Mouse (Mus musculus) gastrocnemius, postnatal 25 days (tissue): Measurements from ENCODE around the gene Serinc2. TPM values are rescaled to one million over a fixed set of nuclear protein-coding genes. Genes with fewer than 3 reads are reported as not detected.

ENCODE experiments used
- DNase-seq: peaks from one replicate; pipeline ENCODE4 v3.0.0; 2022
- long read RNA-seq, 2 experiments: library from polyadenylated mRNA; stranded (forward); transcript quantifications; one replicate each; pipeline ENCODE4 v2.0.0; 2021
- total RNA-seq, 2 experiments: library from RNA; stranded (reverse); gene quantifications; 1 replicate in 1 of 2; 2 replicates in 1 of 2; pipeline ENCODE4 v1.2.3; 2021

Serinc2 gene
- total RNA-seq = 10 to 100 TPM; 52.0 to 64.1 TPM
- long read RNA-seq, experiment 1, transcript Serinc2-203 (10 exons, 1,881 nt) = minor isoform, 37 of 119 reads
- long read RNA-seq, experiment 1, transcript Serinc2-201 (10 exons, 1,878 nt) = major isoform, 60 of 119 reads
- long read RNA-seq, experiment 1, partial matches to known transcripts = 16 of 119 reads
- long read RNA-seq, experiment 1, other reads (novel, unspliced or antisense) = 6 of 119 reads
- long read RNA-seq, experiment 2, transcript Serinc2-201 (10 exons, 1,878 nt) = major isoform, 45 of 97 reads
- long read RNA-seq, experiment 2, transcript Serinc2-203 (10 exons, 1,881 nt) = minor isoform, 34 of 97 reads
- long read RNA-seq, experiment 2, partial matches to known transcripts = 5 of 97 reads
- long read RNA-seq, experiment 2, other reads (novel, unspliced or antisense) = 13 of 97 reads

DNA sequence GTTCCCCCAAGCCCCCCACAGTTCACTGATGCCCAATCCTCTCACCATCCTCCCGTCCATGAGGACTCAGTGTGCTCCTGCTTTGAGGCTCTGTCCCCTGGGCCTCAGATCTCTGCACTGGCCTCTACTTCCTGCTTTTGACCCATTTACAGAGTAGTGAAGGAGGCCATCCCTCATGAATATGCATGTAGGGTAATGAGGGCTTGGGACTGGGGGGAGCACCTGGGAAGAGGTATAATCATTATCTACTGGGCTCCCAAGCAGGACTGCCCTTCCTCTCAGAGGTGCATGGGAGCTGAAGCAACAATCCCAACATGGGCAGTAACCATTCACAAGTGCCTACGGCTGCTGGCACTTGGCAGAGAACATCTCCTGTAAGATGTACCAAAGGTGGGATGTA is at the start of gene Serinc2:
Gene Serinc2, minus strand, starts transcription at position 101 of the 400 bp plus-strand sequence.
- no peak for DNase-seq

DNA sequence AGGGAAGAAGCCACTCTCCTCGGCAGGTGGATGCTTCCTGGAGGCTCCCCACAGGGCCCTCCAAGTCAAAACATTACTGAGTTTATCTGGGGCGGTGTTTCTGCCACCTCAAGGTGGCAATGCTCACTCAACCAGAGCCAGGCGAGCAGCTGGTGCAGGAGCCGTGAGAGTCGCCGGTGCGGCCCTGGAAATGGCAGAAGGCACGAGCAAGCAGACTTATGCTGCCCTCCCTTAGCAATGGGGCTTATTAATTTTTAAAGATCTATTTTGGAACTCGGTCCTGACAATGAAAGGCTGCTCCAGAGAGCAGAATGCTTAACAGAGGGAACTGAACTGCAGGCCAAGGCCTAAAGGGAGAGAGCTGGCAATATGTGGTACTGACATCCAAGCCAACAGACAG is 48.4 kb upstream of the Serinc2 start:
- no peak for DNase-seq

DNA sequence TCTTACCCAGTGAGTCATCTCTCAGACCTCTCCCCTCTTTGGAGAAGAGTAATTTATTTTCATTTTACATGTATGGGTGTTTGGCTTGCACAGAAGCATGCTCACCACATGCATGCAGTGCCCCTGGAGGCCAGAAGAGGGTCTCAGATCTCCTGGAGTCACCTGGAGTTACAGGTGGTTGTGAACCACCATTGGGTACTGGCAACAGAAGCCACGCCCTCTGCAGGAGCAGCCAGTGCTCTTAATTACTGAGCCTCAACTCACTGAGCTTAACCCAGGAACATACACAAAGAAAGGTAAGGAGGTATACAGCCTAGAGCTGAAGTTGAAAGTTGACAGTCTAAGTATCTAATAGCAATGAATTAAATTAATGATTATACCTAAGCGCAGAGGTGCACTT is 46.4 kb upstream of the Serinc2 start:
- no peak for DNase-seq

DNA sequence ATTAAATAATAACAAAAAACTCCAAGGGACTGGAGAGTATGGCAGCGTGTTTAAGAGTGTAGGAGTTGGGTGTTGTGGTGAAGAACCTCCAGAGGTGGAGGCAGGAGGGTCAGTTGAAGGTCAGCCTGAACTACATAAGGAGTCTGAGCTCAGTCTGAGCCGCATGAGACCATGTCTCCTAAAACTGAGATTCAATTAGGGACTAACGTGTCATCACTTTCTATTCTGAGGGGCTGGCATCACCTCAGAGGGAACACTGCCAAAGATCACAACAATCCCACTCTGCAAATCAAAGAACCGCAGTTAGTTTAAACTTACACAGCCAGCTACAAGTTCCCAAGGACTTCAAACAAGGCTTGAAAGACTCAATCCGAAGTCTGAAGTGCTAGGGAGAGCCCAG is 44.6 kb upstream of the Serinc2 start:
- no peak for DNase-seq

DNA sequence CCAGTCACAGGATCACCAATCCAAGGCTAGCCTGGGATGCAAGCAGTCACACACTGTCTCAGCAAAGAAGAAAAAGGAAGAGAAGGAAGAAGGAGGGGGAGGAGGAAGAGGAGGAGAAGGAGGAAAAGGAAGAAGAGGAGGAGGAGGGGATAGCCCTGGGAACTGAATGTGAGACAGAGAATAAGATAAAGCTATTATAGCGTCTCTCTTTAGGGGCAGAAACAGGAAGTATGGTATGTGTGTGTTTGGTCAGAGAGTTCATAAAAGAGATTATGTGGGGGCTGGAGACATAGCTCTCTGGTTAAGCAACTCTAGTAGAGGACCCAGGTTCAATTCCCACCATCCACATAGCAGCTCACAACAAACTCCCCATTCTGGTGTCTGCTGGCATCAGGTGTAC is 44.2 kb upstream of the Serinc2 start:
- no peak for DNase-seq

DNA sequence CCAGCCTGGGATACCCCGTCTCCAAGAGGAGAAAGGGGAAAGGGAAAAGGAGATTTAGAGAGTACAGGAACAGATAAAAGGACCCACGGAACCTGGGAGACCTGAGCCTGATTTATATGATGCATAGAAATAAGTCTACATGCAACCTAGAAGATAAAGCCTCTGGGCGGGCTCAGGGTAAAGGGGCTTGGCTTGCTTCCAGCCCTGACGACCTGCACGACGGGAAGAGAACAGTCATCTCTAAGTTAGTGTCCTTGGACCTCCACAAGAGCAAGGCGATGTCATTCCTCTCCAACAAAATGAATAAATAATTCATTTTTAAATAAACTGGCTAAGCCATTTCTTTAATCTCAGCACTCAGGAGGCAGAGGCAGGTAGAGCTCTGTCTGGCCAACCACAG is 43.6 kb upstream of the Serinc2 start:
- no peak for DNase-seq

DNA sequence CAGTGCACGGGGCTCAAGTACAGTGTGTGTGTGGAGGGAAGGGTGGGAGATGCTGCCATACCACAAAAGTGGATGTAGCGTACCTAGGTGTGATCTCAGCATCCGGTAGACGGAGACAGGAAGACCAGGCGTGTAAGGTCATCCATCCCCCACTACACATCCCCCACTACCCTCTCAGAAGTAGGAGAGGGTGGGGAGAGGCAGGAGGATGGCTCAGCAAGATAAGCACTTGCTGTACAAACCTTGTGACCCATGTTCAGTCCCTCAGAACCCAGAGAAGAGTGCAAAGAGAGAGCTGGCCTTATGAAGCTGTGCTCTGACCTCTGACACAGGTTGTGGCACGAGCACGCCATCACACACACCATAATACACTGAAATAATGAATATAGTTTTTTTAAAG is 42.6 kb upstream of the Serinc2 start:
- no peak for DNase-seq

DNA sequence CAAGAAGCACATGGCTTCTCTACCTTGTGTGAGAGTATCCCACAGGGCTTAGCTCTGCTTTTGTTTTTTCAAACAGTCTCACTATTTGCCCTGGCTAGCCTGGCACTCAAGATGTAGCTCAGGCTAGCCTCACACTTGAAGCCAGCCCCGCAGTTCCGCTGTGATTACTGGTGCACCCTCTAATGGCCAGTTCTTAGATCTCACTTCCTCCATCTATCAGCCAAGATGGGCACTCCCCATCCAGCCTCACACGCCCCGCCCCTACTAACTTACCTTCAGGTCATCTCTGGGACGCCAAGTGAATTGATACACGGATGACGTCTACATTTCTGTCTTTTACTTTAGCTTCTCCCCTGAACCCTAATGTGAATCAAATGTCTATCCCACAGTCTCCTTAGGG is 40.6 kb upstream of the Serinc2 start:
- DNase-seq = no peak

DNA sequence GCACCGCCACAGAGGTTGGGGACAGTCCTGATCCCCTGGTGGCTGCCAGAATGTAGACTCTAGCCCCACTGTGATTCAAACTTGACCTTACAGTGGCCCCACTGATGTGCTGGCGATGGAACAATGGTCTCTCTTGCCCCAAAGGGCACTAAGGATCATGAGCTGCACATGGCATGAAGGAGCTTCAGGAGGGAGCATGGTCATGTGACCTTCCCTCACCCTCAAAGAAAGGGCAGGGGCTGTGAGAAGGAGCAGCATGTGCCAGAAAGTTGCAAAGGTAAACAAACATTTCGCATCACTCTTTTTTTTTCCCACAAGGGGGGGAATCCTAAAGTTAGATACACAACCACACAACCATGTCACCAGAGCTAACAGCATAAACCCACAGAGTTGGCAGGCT is 39.1 kb upstream of the Serinc2 start:
- no peak for DNase-seq

DNA sequence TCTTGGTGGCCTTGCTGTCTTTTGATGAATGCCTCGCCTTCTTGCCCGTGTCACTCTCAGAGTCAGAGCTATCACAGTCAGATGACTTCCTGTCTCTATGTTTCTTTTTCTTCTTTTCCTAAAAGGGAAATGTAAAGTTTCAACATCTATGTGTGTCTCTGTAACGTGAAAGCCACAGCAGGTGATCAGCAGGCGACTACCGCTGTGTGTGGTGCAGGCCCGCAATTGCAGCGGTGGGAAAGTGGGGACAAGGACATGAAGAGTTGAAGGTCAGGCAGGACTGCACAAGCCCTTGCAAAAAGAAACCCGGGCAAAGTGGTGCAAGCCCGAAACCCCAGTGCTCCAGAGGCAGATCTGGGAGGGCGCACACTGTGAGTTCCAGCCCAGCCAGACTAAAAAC is 37.7 kb upstream of the Serinc2 start:
- DNase-seq = no peak

DNA sequence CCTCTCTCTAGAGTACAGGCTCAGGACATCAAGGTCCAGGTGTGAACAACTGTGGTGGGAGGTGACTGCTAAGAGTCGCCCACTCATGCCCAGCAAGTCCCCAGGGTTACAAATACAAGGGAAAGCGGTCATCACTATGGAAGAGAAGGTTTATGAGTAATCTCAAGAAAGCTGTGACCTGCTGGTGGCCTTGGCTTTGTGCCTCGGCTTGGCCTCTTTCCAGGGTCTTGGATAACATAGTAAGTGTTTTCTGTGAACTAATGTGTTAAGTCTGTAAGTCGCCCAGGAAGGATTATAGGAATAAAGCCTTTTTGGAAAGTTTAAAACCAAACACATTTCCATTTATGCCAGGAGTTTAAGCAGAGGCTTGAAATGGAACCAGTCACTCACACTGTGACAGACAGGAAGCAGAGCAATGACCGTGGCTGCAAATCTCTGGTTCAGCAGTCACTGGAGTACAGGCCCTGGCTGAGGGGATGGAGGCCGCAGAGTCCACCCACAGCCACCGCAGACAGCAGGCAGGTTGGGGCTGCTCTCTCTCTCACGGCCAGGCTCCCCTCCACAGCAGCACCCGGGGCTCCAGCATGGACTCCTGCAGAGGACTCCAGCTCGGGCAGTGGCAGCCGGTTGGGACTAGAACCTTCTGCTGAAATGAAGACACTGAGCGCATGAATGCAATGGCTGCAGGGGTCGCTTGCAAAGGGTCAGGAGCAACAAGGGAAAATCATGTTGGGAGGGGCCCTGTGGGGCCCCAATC is 36.9 kb upstream of the Serinc2 start:
- DNase-seq = no peak

DNA sequence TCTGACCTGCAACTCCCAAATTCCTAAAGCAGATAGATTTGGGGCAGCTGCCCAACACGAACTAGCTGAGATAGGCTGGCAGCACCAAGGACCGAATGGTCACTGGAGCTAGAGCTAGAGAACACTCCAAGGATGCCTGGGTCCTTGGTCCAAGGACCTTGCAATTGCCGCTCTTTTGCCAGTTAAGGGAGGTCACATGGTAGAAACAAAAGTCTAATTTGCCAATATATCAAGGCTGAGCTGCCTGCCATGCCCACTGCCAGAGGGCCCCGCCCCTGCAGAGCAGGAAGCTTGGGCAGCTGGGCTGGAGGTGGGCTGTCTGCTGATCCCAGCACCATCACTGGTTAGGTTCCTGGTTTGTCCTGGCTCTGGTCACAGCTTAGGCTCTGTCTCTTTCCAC is 34.5 kb upstream of the Serinc2 start:
- no peak for DNase-seq

DNA sequence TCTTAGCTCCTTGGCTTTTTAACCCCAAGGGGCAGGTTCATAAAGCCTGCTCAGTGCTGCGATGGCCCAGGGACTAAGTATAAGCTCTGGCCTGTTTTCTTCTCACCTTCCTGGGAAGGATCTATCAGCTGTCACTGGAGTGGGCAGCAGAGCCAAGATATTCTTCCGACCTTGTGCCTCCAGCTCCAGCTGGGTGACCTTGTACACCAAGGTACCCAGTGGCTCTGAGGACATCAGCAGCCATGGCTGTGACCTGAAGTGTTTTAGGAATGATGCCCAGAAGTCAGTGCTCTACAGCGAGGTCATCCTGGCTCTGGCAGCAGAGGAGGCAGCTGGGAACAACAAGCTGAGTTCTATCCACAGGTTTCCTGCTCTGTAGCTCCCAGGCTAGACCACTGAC is 33.5 kb upstream of the Serinc2 start:
- DNase-seq = peak; percentile 47

DNA sequence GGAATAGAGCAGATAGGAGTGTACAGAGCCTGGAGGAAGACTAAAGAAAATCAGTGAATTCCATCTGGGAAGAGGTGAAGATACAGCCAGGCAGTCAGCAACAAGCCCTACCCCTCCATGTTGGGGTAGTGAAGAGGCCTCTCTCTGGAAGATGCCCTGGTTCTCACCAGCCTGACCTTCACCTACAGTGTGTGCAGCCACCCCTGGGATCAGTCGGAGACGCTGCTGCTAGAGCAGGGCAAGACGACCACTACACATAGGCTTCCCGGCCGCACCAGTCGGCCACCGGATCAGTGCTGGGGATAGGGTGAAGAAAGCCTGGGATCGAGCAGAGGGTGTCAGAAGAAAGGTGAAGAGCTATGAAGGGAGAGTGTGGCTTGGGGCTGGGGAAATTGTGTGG is 30.2 kb upstream of the Serinc2 start:
- no peak for DNase-seq

DNA sequence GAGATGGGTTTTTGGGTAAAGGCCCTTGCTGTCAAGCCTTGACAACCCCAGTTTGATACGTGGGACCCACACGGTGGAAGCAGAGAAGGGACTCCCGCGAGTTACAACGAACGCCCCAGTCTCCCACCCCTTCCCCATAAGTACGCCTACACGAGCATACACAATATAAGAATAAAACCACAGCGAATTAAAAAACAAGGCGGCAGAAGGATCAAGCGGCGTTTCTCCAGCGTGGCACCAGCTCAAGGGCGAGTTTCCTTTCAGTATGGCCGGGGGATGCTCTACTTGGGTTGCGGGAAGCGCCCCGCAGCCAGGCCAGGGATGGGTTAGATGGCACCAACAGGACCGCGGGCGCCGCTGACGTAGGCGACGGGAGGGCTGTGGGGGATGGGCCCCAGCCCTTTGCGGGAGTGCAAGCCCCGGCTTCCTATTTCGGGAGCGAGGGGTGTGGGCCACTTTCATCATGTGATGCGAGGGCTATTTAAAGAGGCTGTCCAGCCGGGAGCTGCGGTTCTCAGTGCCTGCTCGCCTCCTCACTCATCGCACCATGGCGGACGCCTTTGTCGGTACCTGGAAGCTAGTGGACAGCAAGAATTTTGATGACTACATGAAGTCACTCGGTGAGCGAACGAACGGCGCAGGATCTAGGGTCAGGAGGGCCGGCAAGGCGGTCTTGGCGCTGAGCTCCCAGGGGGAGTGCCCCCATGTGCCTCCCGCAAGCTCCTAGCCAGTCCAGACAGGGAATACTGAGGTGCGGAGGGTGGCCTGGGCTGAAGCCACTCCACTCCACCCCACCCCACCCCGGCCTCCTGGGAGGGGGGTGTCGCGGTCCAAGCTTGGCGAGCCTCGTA is 29.5 kb upstream of the Serinc2 start, which contains the start of the genes Fabp3 and Gm10570:
Gene Fabp3, plus strand, starts transcription at position 365 of the 851 bp plus-strand sequence.
Gene Gm10570, minus strand, starts transcription at position 444 of the 851 bp plus-strand sequence.
- DNase-seq = peak; percentile 77

DNA sequence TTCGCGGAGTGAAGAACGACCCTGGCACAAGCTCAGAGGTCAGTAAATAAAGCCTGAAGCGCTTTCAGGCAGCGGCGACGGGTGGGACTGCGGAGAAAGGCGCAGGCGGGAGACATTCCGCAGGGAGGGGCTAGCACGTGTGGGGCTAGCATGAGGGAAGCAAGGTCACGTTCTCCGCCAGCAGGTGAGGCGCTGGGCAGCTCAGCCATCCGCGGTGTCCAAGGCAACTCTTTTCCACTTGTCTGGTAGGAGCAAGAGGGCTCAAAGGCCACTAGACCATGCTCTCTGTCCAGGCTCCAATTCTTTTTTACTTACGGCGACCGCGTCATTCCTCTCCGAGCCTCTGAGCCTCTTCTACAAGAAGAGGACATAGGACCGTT is 28.8 kb upstream of the Serinc2 start:
- peak; percentile 50 for DNase-seq

DNA sequence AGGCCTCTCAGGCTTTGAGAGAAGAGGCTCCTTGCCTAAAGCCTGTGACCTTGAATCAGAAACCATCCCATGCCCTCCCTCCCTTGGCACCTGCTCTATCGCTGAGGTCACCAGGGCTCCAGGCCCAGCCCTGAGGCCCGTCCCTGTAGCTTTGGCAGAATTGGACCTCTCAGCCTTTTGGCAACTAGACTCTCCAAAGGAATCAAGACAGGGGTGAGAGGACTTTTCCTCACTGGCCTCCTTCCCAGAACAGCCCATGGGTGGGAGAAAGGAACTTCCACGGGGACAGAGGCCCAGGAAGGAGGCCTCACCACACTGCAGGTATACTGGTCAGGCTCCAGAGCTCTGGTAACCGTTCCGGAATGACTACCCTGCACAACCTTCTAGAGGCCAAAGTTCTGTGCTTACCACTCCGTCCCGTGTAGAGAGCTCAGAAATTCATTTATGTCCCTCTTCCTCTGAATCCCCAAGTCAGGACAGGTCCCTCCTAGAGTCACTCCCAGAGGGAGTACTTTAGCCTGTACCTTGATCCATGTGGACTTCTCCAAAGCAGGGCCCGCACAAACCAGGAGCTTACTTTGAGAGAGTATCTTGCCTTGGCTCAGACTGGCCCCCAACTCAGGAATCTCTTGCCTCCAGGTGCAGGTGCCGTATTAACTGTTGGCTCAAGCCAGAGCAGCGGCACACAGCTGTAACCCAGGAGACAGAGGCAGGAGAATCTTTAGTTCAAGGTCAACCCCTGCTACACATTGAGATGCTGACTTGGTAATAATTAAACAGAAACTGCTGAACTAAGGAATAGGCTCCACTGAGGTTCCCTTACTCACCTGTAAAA is 28.0 kb upstream of the Serinc2 start:
- peak; percentile 80 for DNase-seq

DNA sequence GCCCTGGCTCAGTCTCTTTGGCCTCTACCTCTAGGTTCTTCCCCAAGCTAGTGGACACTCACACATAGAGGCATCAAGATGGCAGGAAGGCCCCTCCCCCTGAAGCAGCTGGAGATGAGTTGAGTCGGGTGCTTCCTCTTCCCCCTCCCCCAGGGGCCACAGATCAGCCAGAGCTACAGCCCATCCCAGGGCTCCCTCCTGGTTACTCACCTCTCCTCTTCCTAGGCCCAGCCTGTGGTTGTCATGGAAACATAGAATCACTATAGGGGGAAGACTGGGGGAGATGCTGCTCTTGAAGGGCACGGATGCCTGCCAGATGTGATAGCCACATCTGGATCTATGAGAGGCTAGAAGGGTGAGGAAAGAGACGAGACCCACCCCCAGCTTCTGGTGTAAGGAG is 25.7 kb upstream of the Serinc2 start:
- DNase-seq = no peak

DNA sequence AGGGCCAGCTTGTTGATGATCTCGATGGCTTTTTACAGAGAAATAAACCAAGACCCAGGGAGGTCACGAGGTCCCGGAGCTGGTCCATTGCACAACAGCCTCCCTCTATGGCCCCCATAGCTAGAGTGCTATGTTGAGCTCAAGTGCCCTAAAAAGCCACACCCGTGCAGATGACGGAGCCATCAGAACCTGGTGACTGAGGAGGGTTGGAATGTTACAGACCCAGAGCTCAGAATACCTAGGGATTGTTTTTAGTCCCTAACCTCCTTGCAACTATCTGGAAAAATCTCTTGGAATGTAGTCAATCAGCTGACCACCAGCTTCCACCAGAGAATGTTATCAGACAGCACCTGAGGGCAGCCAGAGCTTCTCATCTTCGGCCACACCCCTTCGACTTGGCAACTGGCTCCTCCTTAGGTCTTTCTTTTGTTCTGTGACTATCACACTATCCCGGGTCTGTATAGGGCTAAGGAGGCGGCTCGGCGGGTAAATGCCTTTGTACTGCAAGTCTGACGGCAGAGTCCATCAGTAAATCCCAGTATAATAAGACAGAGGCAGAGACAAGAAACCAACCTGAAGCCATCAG is 23.4 kb upstream of the Serinc2 start:
- no peak for DNase-seq

DNA sequence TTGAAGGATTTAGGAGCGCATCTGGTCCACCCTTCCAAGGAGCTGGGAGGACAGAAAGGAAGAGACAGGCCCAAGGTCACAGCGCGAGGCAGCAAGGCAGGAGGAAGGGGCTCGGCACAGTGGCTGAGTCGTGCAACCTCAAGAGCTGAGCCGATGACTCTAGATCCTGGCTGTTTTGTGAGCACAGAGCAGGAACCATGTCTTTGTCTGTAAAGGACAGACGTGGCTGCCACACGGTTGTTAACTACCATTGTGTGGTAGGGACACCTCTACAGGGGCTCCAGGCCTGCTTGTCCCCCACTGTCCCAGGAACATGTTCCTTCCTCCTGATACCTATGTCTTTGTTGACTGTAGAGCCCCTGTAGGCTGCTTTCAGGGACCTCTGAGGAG is 20.6 kb upstream of the Serinc2 start:
- no peak for DNase-seq
